Mouse (Mus musculus) lung, adult 10 weeks (tissue): ENCODE results near the gene Pde1a. TPM values are rescaled to one million over a fixed set of nuclear protein-coding genes. Genes with fewer than 3 reads are reported as not detected.

ENCODE experiments used
- polyA plus RNA-seq: library from polyadenylated mRNA; stranded (reverse); fragments of 350-450 nt; fragmentation: Illumina TruSeq; extraction: RNeasy Lipid Tissue Mini Kit (QIAGEN cat#74804); gene quantifications from one replicate; pipeline ENCODE4 v1.2.3, GENCODE M21; 2014; ENCODE audit warnings: low read depth, low replicate concordance; ENCODE audit not compliant: insufficient read depth

Pde1a gene
- 2.9 TPM for polyA plus RNA-seq

GRCm38 (mm10) chr2:80128861-80129698, at the start of gene Pde1a:
TSS of gene Pde1a (minus strand) at chr2:80129458.

Other genes starting within 250 kb of the Pde1a start
- gene Prdx6b, start 163.0 kb upstream of the Pde1a start, polyA plus RNA-seq, result not detected
- gene Dnajc10, start 186.0 kb upstream of the Pde1a start, polyA plus RNA-seq, result 36.2 TPM